Mouse (Mus musculus) CH12.LX (cell line): Measurements from ENCODE around the gene BC049715. TPM values are rescaled to one million over a fixed set of nuclear protein-coding genes. Genes with fewer than 3 reads are reported as not detected.

Experiments used
- DNase-seq: peaks from one replicate; pipeline ENCODE4 v3.0.0-alpha.2; 2013; ENCODE audit errors: extremely low read depth
- H3K27ac ChIP-seq: 2 replicates; pipeline ENCODE4 v1.5.1; 2012; ENCODE audit warnings: low read depth, mild to moderate bottlenecking, control low read depth, moderate library complexity; ENCODE audit not compliant: insufficient read depth
- H3K27me3 ChIP-seq: replicated peaks from 2 replicates; pipeline ENCODE3; 2012; ENCODE audit warnings: inconsistent platforms
- H3K36me3 ChIP-seq, 2 experiments: replicated peaks in 1 of 2; 2 replicates each; pipeline versions ENCODE3 to v1.6.1; 2012; ENCODE audit warnings: inconsistent platforms in 1 of 2, low read length in 1 of 2, mild to moderate bottlenecking in 1 of 2, mixed read lengths in 1 of 2, moderate library complexity in 1 of 2; ENCODE audit not compliant: control insufficient read depth in 1 of 2, insufficient read depth in 1 of 2
- H3K4me1 ChIP-seq, 2 experiments: 2 replicates each; pipeline ENCODE4 v1.6.1; 2012; ENCODE audit warnings: inconsistent platforms in 1 of 2, moderate library complexity in 1 of 2; ENCODE audit not compliant: insufficient read depth in 2 of 2, control insufficient read depth in 1 of 2
- H3K4me2 ChIP-seq: 2 replicates; pipeline ENCODE4 v1.6.1; 2012; ENCODE audit warnings: low read depth, mild to moderate bottlenecking, control low read depth; ENCODE audit not compliant: poor library complexity, insufficient read depth, severe bottlenecking
- H3K4me3 ChIP-seq, 3 experiments: fragments of 150-350 bp in 1 of 3; sonication (generic) in 1 of 3; replicated peaks in 1 of 3; 2 replicates each; pipeline versions ENCODE3 to v1.5.1; 2011 to 2012; ENCODE audit warnings: low read depth in 2 of 3, low read length in 2 of 3, mild to moderate bottlenecking in 2 of 3, moderate library complexity in 2 of 3, control low read depth in 1 of 3, improper control_type of control experiment in 1 of 3, inconsistent platforms in 1 of 3, mixed read lengths in 1 of 3; ENCODE audit not compliant: poor library complexity in 1 of 3
- H3K79me2 ChIP-seq: replicated peaks from 2 replicates; pipeline ENCODE4 v1.6.1; 2012; ENCODE audit warnings: mild to moderate bottlenecking, moderate library complexity; ENCODE audit not compliant: control insufficient read depth, poor library complexity, insufficient read depth, severe bottlenecking; ENCODE audit errors: extremely low read depth
- H3K9ac ChIP-seq: 2 replicates; pipeline ENCODE4 v1.6.1; 2012; ENCODE audit warnings: low read depth, mild to moderate bottlenecking, control low read depth, moderate library complexity; ENCODE audit not compliant: insufficient read depth
- H3K9me3 ChIP-seq: replicated peaks from 2 replicates; pipeline ENCODE3; 2012; ENCODE audit warnings: low read length, inconsistent platforms, mixed read lengths
- CHD1 ChIP-seq: IDR thresholded peaks from 2 replicates; pipeline ENCODE4 v1.6.1; 2012; ENCODE audit warnings: low read depth, low read length, improper control_type of control experiment, inconsistent platforms
- CHD2 ChIP-seq: IDR thresholded peaks from 2 replicates; pipeline ENCODE4 v1.6.1; 2011; ENCODE audit warnings: low read length, improper control_type of control experiment
- CTCF ChIP-seq, 2 experiments: IDR thresholded peaks in 1 of 2; conservative IDR thresholded peaks in 1 of 2; 2 replicates each; pipeline ENCODE4 v1.5.1; 2011 to 2012; ENCODE audit warnings: low read depth in 2 of 2, low read length in 2 of 2, improper control_type of control experiment in 1 of 2, inconsistent platforms in 1 of 2, mild to moderate bottlenecking in 1 of 2, moderate library complexity in 1 of 2
- E2F4 ChIP-seq: IDR thresholded peaks from 2 replicates; pipeline ENCODE4 v1.6.1; 2011; ENCODE audit warnings: low read depth, low read length, improper control_type of control experiment; ENCODE audit not compliant: insufficient replicate concordance
- ELF1 ChIP-seq: IDR thresholded peaks from 2 replicates; pipeline ENCODE4 v1.6.1; 2014; ENCODE audit warnings: low read depth, mild to moderate bottlenecking, inconsistent platforms, low read length, improper control_type of control experiment
- ETS1 ChIP-seq: conservative IDR thresholded peaks from 2 replicates; pipeline ENCODE4 v1.6.1; 2012; ENCODE audit warnings: low read depth, mild to moderate bottlenecking, inconsistent platforms, low read length, improper control_type of control experiment, moderate library complexity
- HCFC1 ChIP-seq: IDR thresholded peaks from 2 replicates; pipeline ENCODE4 v1.6.1; 2012; ENCODE audit warnings: low read depth, mild to moderate bottlenecking, inconsistent platforms, low read length, improper control_type of control experiment
- IRF4 ChIP-seq: IDR thresholded peaks from 2 replicates; pipeline ENCODE4 v1.6.1; 2014; ENCODE audit warnings: low read depth, mild to moderate bottlenecking, inconsistent platforms, low read length, improper control_type of control experiment
- JUN ChIP-seq: IDR thresholded peaks from 2 replicates; pipeline ENCODE4 v1.6.1; 2011; ENCODE audit warnings: low read depth, mild to moderate bottlenecking, low read length, improper control_type of control experiment, moderate library complexity; ENCODE audit not compliant: insufficient read depth
- KAT2A ChIP-seq: IDR thresholded peaks from 2 replicates; pipeline ENCODE4 v1.6.1; 2012; ENCODE audit warnings: low read length, improper control_type of control experiment, inconsistent platforms; ENCODE audit not compliant: insufficient replicate concordance
- MAZ ChIP-seq: IDR thresholded peaks from 2 replicates; pipeline ENCODE4 v1.6.1; 2012; ENCODE audit warnings: low read depth, mild to moderate bottlenecking, inconsistent platforms, low read length, improper control_type of control experiment, moderate library complexity
- MEF2A ChIP-seq: IDR thresholded peaks from 2 replicates; pipeline ENCODE4 v1.6.1; 2014; ENCODE audit warnings: low read depth, mild to moderate bottlenecking, inconsistent platforms, low read length, improper control_type of control experiment, borderline replicate concordance
- MXI1 ChIP-seq: IDR thresholded peaks from 2 replicates; pipeline ENCODE4 v1.6.1; 2011; ENCODE audit warnings: mild to moderate bottlenecking, low read depth, low read length, improper control_type of control experiment
- MYC ChIP-seq: IDR thresholded peaks from 2 replicates; pipeline ENCODE4 v1.6.1; 2011; ENCODE audit warnings: low read depth, mild to moderate bottlenecking, improper control_type of control experiment, low read length
- PAX5 ChIP-seq: IDR thresholded peaks from 2 replicates; pipeline ENCODE4 v1.6.1; 2012; ENCODE audit warnings: low read length, inconsistent platforms, mixed read lengths
- POLR2AphosphoS2 ChIP-seq: IDR thresholded peaks from 2 replicates; pipeline ENCODE4 v1.6.1; 2011; ENCODE audit warnings: low read depth, low read length, improper control_type of control experiment
- RCOR1 ChIP-seq: conservative IDR thresholded peaks from 2 replicates; pipeline ENCODE4 v1.6.1; 2012; ENCODE audit warnings: low read depth, mild to moderate bottlenecking, inconsistent platforms, low read length, improper control_type of control experiment
- ZC3H11A ChIP-seq: IDR thresholded peaks from 2 replicates; pipeline ENCODE4 v1.6.1; 2012; ENCODE audit warnings: low read depth, mild to moderate bottlenecking, inconsistent platforms, low read length, improper control_type of control experiment
- ZMIZ1 ChIP-seq: IDR thresholded peaks from 2 replicates; pipeline ENCODE4 v1.6.1; 2012; ENCODE audit warnings: low read depth, mild to moderate bottlenecking, inconsistent platforms, low read length, improper control_type of control experiment
- dilution Hi-C: fragments of 300-500 bp; cut with MboI; formaldehyde crosslinking; loops from 2 replicates; pipeline ENCODE4 v1.14.3; 2020; ENCODE audit warnings: low sequenced_read_pairs; ENCODE audit not compliant: extremely low pct_unique_long_range_greater_than_20kb, extremely low pct_ligation_motif_present
- in situ Hi-C: fragments of 300-500 bp; cut with MboI; formaldehyde crosslinking; loops from 3 replicates; pipeline ENCODE4 v1.14.3; 2019; ENCODE audit warnings: low sequenced_read_pairs, low pct_ligation_motif_present, low pct_unique_long_range_greater_than_20kb, mixed read lengths
- polyA plus RNA-seq: library from polyadenylated mRNA; unstranded; fragments of >175 nt; gene quantifications from 2 replicates; pipeline ENCODE4 v1.2.1, GENCODE M21; 2012; ENCODE audit warnings: low read depth; ENCODE audit not compliant: insufficient read length
- total RNA-seq, 2 experiments: library from RNA; depleted of rRNA; stranded (reverse); fragments of 300-350 nt in 1 of 2; fragments of >200 nt in 1 of 2; gene quantifications; 2 replicates each; pipeline ENCODE4 v1.2.3; 2012 to 2014

The BC049715 gene
- total and polyA plus RNA-seq, 3 experiments: 8.8 to 13.5 (median 9.9) TPM

DNA sequence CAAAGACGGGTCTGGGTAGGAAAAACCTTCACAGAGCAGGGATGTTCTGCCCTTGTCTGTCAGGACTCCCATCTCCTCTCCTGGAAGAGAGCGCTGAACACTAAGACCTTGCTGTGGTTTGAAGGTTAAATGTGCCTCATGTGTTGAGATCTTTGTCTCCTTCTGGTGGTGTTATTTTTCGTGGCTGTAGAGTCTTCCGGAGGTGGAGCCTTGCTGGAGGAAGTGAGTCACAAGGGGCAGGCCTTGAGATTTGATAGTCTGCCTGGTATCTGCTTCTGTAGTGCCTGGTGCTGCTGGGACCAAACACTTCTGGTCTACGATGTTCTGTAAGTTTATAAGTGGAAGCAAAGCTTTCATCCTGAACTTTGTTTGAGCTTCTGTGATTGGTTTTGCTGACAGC, 21.5 kb downstream of the BC049715 start:
- no peaks in the 10 kb centered on the region for H3K27me3 ChIP-seq
- peaks cover 21 to 64% of the 10 kb centered on the region in 2 experiments for H3K4me1 ChIP-seq
- H3K9me3 ChIP-seq: no peaks in the 10 kb centered on the region
- no peak overlapping the region for H3K9ac ChIP-seq
- TF ChIP-seq MEF2A (no peak), CHD1 (no peak), ZMIZ1 (no peak)
- in situ Hi-C loops (no loop called here), dilution Hi-C loops (no loop called here)
- H3K36me3 ChIP-seq: peaks cover 17 to 63% of the 10 kb centered on the region in 2 experiments
- no peak for DNase-seq
- H3K4me3 ChIP-seq: no peak overlapping the region
- H3K27ac ChIP-seq: no peak overlapping the region
- no peak overlapping the region for H3K4me2 ChIP-seq
- H3K79me2 ChIP-seq: peaks cover 5% of the 10 kb centered on the region; the same call in 1 of the 2 replicates

- H3K4me3 ChIP-seq: no peak overlapping the region
- no peak overlapping the region for H3K4me2 ChIP-seq
- H3K4me1 ChIP-seq: peaks cover 29 to 72% of the 10 kb centered on the region in 2 experiments
- peaks cover 14 to 55% of the 10 kb centered on the region in 2 experiments for H3K36me3 ChIP-seq
- no peak overlapping the region for H3K27ac ChIP-seq
- no peak overlapping the region for H3K9ac ChIP-seq
- in situ Hi-C loops: no loop called here
- H3K9me3 ChIP-seq: no peaks in the 10 kb centered on the region
- dilution Hi-C loops: loop anchor here (25.0 kb wide), 1 partner anchor 137 kb away; no protein-coding TSS in a partner anchor
- DNase-seq: no peak
- no peaks in the 10 kb centered on the region for H3K27me3 ChIP-seq
- TF ChIP-seq ELF1: no peak
- TF ChIP-seq MEF2A: no peak
- no peak for TF ChIP-seq ETS1
- no peak for TF ChIP-seq HCFC1
- no peak for TF ChIP-seq CHD2
- TF ChIP-seq IRF4: no peak
- peaks cover 2% of the 10 kb centered on the region; the same call in 1 of the 2 replicates for H3K79me2 ChIP-seq
Observed at GRCm38 (mm10) chr6:136850267-136850666, 22.8 kb downstream of the BC049715 start.

- DNase-seq: no peak
- Histone ChIP-seq H3K36me3 (peaks cover 12 to 47% of the 10 kb centered on the region in 2 experiments), H3K79me2 (no peaks in the 10 kb centered on the region), H3K9me3 (no peaks in the 10 kb centered on the region), H3K9ac (no peak overlapping the region; the same call in 1 of the 2 replicates), H3K27ac (no peak overlapping the region), H3K4me1 (peaks cover 34 to 78% of the 10 kb centered on the region in 2 experiments), H3K4me2 (no peak overlapping the region), H3K4me3 (no peak overlapping the region), H3K27me3 (no peaks in the 10 kb centered on the region)
- dilution Hi-C loops: loop anchor here (25.0 kb wide), 1 partner anchor 135 kb away; no protein-coding TSS in a partner anchor
- no peak for TF ChIP-seq MAZ
- TF ChIP-seq IRF4: no peak
- TF ChIP-seq MXI1: no peak
- no peak for TF ChIP-seq CTCF (conservative IDR thresholded peaks at IDR 0.05 in 1 of 2, IDR thresholded peaks at IDR 0.05 in 1 of 2; ENCODE audit: low read depth in 2 of 2, low read length in 2 of 2)
- TF ChIP-seq POLR2AphosphoS2: no peak
- no peak for TF ChIP-seq JUN
- TF ChIP-seq ELF1: no peak
- TF ChIP-seq MYC: no peak
- no peak for TF ChIP-seq PAX5
- no peak for TF ChIP-seq ZC3H11A
- TF ChIP-seq KAT2A: no peak
- no peak for TF ChIP-seq ETS1
- no peak for TF ChIP-seq RCOR1
- TF ChIP-seq E2F4: no peak
- in situ Hi-C loops: no loop called here
Observed at GRCm38 (mm10) chr6:136852348-136852747, 24.9 kb downstream of the BC049715 start.
